Mouse (Mus musculus) layer of hippocampus, postnatal 10 days (tissue): Measurements from ENCODE around the gene Ociad2. TPM values are rescaled to one million over a fixed set of nuclear protein-coding genes. Genes with fewer than 3 reads are reported as not detected.

ENCODE experiments used
- DNase-seq, 2 experiments: peaks; one replicate each; pipeline ENCODE4 v3.0.0; 2021; ENCODE audit warnings: low spot score in 2 of 2
- total RNA-seq, 2 experiments: library from RNA; stranded (reverse); gene quantifications; 2 replicates each; pipeline ENCODE4 v1.2.3; 2021

Gene Ociad2
- total RNA-seq, 2 experiments from 2014 or later = 46.2 to 72.2 TPM

GRCm38 (mm10) chr5:73307297-73307696, 33.5 kb downstream of the Ociad2 start:
- no peak for DNase-seq

- DNase-seq = no peak
Observed at GRCm38 (mm10) chr5:73306486-73306885, 34.3 kb downstream of the Ociad2 start.

GRCm38 (mm10) chr5:73304507-73304906, 36.3 kb downstream of the Ociad2 start:
- no peak for DNase-seq

- DNase-seq = no peak
Observed at GRCm38 (mm10) chr5:73301601-73302307, 39.1 kb downstream of the Ociad2 start.

- no peak for DNase-seq
Observed at GRCm38 (mm10) chr5:73295916-73296315, 44.9 kb downstream of the Ociad2 start.

GRCm38 (mm10) chr5:73295016-73295415, 45.8 kb downstream of the Ociad2 start:
- no peak for DNase-seq

GRCm38 (mm10) chr5:73293458-73293827, 47.4 kb downstream of the Ociad2 start:
- DNase-seq = no peak

GRCm38 (mm10) chr5:73292502-73293457, 48.0 kb downstream of the Ociad2 start, which contains the start of gene Ociad1:
TSS of gene Ociad1 (plus strand) at chr5:73292784.
- DNase-seq = peak; percentile 93 to 94

- DNase-seq = no peak
Observed at GRCm38 (mm10) chr5:73289900-73290299, 50.9 kb downstream of the Ociad2 start.

- DNase-seq = no peak
Observed at GRCm38 (mm10) chr5:73286603-73287002, 54.2 kb downstream of the Ociad2 start.

GRCm38 (mm10) chr5:73285470-73285978, 55.3 kb downstream of the Ociad2 start:
- no peak for DNase-seq

- no peak for DNase-seq
Observed at GRCm38 (mm10) chr5:73284046-73284445, 56.8 kb downstream of the Ociad2 start.

GRCm38 (mm10) chr5:73280567-73280850, 60.3 kb downstream of the Ociad2 start:
- no peak for DNase-seq

- DNase-seq = no peak
Observed at GRCm38 (mm10) chr5:73279732-73280566, 60.9 kb downstream of the Ociad2 start.

- no peak for DNase-seq
Observed at GRCm38 (mm10) chr5:73279190-73279589, 61.6 kb downstream of the Ociad2 start.

- no peak for DNase-seq
Observed at GRCm38 (mm10) chr5:73274941-73275340, 65.9 kb downstream of the Ociad2 start.

- no peak for DNase-seq
Observed at GRCm38 (mm10) chr5:73273171-73273570, 67.7 kb downstream of the Ociad2 start.
